Mouse (Mus musculus): ENCODE measurements around the gene Flrt1.
"Not testable (repeated sequence)": the region's sequence is repeated elsewhere in the genome, so short reads cannot be mapped to it uniquely, and the experiment has no call there.

The Flrt1 gene

DNA sequence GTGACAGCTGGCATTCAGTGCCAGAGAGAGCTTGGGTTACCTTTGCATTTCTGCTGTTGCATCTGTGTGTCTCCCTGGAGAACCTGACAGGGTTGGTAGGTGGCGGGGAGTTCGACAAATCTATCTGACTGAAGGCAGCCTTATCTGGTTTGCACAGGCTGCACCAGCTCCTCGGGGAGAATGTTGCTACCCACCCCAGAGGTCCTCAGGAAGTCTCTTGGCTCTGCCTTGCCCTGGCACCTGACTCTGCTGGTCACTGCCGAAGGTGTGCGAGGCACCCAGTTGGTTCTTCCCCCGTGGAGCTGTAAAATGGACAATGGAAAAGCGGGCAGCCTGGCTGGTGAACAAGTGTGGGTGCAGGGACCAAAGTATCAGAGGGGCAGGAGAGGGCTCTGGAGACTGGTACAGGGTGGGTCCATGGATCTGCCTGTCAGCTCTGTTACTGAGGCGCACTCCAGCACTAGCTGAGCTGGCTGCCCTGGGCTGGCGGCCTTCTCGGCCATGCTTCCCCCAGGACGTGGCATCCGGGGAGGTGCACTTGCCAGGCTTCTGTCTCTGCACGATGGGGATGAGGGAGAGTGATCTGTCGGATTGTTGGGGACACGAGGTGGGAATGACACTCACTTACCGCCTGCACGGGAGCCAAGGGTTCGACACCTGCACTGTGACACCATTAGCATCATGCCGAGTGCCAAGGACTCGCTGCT, 38.0 kb downstream of the Flrt1 start:
- DNase-seq: peak; percentile 71

DNA sequence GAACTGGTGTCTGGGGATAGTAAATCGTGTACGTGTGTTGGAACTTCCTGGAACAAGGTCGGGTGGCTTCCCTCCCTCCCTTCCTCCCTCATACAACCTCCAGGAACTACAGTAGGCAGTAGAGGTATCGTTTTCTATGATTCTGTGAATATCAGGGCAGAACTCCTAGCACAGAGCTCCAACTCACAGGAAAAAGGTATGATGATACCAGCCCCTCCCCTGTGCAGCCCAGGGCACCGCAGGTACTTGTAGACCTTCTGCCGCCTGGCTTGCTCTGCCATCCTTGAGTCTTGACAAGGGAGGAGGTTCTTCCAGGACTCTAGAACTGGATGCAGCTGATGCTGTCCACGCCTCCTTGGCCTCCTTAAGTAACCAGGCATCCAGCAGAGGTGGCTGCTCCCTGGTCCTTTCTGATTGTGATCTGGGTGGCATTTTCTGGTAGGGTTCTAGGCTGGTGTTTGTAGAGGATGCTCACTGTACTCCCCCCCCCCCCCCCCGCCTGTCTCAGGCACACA, 38.6 kb downstream of the Flrt1 start:
- no peak for DNase-seq

DNA sequence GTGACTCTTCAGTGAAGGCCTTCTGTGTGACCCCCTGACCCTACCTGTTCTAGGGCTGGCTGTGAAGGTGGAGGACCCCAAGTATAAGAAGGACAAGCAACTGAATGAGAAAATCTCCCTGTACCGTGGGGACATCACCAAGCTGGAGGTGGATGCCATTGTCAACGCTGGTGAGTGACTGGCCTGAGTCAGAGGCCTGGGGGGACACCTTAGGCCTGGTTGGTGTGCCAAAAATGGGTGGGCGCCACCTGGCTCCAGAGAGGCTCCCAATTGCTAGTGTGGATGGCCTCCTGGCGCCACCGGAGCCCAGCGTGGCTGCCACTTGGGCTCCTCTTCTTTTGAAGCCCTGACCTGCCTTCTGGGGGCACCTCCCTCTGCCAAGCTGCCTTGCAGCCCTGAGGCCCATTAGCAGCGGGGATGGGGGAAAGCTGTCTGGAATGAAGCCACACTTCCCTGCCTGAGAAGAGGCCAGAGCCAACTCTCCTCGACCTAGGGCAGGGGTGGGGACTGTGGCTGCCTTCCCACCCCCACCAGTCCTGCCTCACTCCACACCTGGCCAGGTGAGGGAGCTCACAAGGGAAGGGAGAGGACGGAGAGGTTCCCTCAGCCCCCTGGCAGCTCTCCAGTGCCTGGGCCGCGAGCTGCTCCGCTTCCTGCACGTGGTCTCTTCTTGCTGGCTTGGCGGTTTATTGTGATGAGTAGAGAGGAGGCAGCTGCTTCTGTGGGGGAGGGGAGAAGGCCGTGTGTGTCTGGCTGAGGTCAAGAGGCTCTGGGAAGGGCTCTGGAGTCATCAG, 39.3 kb downstream of the Flrt1 start:
- peak; percentile 50 for DNase-seq

DNA sequence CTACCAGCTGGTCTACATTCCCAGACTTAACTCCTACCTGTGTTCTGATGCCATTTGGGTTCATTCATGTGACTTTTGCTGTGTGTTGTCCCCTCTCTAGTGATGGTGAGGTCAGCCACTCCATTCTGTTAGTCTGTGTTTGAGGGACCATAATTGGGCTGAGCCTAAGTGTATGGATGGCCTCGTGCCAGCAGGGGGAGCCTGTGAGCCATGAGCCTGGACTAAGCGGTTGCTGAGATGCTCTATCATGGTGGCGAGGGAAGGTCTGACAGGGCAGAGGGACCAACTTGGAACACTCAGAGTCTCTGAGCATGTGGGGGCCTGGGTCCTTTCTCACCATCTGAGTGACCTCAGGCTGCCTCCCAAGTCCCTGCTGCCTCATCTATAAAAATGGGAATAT, 41.0 kb downstream of the Flrt1 start:
- DNase-seq: peak; percentile 86

DNA sequence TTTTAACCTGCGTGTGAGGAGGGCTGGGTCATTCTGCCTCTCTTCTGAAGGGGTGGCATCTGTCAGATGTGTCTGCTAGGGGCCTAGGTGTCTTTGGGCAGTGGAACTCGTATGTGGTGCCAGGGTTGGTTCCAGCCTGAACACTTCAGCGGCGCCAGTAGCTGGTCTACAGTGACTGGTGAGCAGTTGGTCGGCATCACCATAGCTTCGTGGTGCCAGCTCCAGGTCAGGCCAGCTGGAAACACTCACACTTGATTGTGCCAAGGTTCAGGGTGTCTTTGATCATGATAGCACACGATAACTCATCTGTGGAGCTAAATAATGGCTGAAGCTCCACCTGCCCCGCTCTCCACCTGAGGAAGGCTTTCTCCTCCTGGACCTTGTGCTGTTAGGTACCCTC, 42.6 kb downstream of the Flrt1 start:
- no peak for DNase-seq

DNA sequence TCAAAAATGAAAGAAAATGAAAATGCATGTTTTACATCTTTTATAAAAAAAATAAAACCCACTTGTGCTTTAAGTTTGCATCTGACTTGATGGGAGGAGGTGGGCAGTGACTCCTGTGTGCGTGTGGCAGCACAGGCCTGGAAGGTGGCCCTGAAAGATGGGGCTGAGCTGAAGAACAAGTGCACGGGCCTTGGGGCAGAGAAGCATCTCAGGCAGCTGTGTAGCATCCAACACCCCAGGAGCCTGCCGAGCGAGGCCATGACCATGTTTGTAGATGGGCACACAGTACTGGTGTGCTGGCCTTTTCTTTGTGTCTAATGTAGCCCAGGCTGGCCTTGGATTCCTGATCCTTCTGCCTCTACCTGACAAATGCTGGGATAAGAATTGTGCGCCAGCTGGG, 43.4 kb downstream of the Flrt1 start:
- DNase-seq: no peak

DNA sequence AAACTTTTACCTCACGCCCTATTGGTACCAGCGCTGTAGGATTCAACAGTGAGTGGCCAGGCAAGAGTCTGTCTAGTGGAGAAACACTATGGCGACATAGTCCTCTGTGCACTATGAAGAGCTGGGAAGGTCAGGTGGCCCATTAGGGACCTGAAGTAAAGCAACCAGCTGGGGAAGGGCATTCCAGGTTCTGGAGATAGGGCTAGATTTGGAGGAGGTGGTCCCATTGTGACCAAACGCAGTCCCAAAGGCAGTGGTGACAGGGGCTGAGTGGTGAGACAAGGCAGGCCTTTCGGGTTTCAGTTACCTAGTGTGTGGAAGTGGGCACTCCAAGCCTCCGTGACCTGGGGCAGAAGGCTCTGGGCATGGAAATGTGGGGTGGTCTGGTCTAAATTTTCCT, 47.0 kb downstream of the Flrt1 start:
- DNase-seq: no peak

DNA sequence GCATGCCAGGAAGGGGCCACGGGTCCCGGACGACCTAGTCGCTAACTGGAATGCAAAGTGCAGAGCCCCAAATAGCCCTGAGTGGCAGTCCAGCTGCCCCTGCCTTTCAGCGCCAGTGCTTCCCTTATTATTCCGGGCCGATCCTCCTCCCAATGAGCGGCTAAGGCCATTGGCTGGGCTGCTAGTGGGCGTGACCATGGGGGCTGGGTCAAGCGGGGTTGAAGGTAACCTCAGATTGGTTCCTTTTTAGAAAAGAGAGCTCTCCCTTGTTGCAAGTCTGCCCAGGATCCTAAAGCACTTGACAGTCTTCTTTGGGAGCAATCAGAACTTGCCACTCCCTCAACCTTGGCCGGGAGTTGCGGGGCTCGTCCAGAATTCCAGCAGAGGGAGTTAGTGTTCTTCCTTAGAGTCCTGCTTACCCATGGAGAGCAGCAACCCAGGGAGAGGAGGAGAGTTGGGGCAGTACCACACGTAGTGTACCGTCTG, 47.8 kb downstream of the Flrt1 start:
- peak; percentile 89 for DNase-seq

DNA sequence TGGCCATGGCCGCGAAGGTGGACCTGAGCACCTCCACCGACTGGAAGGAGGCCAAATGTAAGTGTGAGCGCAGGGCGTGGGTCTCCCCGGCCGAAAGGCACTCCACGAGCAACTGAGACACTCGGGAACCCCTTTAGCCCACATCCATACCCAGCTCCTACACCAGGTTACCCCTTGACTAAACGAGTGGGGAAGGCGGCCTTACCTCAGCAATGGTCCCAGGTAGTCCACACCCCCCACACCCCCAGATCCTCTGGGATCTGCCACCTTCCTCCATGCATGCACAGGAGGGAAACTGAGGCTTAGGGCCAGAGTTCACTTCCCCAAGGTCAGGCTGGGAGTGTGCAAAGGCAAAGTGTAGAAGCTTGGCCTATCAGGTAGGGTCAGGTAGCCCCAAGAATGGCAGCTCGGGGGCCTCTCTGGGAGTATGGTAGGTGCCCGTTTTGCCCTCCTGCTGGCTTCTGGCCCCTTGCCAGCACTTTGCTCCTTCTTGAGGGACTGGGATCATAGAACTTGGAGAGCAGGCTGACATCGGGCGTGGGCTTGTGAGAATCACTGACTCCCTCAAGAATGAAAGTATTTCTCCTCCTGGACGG, 48.3 kb downstream of the Flrt1 start:
- DNase-seq: no peak

DNA sequence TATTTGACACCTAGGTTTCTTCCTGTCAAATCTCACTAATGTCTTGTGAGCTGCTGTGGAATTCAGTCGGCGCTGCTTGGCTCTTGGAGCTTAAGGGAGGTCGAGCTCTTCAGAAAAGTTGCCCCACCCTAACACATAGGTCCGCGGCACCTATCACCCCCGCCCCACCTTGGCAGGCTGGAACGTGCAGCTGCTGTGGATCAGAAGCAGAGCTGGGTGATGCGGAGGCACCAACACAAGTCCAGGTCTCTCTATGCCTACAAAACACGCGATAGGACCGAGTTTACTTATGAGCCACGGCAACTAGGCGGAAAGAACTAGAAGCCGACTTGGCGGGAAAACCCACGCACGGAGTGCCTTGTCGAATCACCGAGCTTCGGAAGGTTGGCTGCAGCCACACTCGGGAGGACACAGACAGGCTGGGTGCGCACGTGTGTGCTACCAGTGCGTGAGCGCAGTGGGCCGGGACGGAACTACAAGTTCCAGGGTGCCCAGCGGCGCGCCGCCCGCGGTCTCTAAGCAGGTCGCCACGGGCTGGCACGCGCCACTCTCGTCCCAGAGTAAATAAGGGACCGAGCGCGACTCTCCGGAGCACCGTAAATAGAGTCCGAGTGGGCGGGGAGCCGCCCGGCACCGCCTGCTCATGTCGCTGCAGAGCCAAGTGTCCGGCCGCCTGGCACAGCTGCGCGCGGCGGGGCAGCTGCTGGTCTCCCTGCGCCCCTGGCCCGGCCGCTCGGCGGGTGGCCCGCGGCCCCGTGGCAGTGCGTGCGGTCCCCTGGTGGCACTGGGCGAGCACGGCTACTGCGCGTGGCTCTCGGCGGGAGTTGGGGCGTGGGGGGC, 49.1 kb downstream of the Flrt1 start, which contains the start of gene Macrod1:
Gene Macrod1 (plus strand): TSS at position 563 of the 840 bp plus-strand sequence.
- DNase-seq: peak; percentile 72

DNA sequence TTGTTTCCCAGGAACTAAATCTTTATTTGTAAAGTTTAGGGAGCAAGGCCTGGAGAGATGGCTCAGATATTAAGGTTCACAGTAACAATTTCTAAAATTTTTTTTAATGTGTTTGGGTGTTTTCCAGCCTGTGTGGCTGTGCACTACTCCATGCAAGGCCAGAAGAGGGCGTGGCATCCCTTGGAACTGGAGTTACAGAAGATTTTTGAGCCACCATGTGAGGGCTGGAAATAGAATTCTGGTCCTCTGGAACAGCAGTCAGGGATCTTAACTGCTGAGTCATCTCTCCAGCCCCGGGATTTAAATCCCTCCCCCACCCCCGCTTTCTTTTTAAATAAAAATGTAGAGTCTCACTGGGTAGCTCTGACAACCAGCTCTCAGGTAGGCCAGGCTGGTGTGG, 50.4 kb downstream of the Flrt1 start:
- DNase-seq: no peak

DNA sequence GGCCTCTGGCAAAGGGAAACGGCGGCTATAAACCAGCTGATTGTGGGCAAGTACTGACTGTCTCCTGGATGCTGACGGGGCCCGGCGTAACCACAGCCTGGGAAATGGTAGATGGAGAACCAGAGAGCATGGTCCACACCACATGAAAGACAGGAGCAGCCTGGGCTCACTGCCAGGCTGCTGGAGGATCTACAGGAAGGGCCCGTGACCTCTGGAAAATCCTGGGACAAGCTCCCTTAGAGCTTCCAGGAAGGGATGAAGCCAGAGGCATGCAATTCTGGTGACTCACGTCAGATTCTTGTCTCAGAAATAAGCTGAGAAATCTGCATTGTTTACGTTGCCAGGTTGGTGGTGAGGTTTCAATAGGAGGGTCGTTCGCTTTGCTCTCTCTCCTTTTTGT, 50.8 kb downstream of the Flrt1 start:
- peak; percentile 20 for DNase-seq

DNA sequence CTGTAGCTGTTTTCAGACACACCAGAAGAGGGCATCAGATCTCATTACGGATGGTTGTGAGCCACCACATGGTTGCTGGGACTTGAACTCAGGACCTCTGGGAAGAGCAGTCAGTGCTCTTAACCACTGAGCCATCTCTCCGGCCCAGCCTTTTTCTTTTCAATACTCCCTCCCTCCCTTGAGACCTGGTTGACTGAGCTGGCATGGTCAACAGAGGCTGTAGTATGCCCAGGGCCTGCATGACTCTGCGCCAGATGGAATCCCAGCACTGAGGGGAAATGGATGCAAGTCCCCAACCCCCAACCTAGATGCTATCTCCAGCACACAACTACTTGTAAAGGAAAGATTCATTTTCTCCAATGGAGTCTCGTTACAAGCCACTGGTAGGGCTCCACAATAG, 52.1 kb downstream of the Flrt1 start:
- DNase-seq: not testable (repeated sequence)

DNA sequence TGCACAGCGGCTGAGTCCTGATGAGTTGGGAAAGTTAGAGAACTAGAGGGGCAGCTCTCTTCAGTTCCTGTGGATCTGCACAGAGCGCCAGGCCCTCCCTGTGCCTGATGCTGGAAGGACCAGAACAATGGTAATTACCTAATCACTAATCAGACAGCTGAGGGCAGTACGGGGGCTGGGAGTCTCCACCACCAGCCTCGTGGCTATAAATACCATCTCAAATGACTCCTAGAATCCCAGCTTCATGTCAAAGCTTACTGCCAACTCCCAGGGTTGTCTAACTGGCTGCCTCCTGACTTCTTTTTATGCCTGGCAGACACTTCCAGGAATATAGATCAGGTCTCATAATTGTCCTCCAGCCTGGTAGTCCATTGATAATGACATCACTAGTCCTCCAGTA, 60.8 kb downstream of the Flrt1 start:
- DNase-seq: no peak

DNA sequence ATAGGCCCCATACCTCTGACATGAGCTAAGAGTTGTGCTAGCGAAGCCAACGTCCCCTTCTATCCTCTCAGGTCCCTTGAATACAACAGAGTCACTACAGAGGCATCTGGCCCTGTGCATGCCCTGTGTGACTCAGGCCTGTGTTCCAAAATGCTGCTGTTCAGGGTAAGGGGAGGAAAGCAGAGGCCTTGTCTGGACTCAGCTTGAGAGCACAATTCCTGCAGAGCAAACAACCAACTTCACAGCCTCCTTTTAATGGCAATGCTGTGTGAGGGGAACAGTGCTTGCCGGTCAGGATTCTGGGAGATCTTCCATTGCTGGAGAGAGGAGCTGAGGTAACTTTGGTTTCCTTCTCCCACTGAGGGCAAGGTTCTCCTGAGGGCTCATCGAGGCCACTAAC, 61.2 kb downstream of the Flrt1 start:
- DNase-seq: no peak
